Mouse (Mus musculus) ES-Bruce4 (cell line): ENCODE results near the gene Arhgef17. TPM values are rescaled to one million over a fixed set of nuclear protein-coding genes. Genes with fewer than 3 reads are reported as not detected.

Experiments used
- H3K27ac ChIP-seq: 2 replicates; pipeline ENCODE4 v1.5.1; 2012; ENCODE audit warnings: low read length, inconsistent platforms; ENCODE audit not compliant: insufficient read depth
- H3K27me3 ChIP-seq: 2 replicates; pipeline ENCODE4 v1.6.1; 2012; ENCODE audit warnings: mild to moderate bottlenecking, low read length, inconsistent platforms; ENCODE audit not compliant: control insufficient read depth, poor library complexity, insufficient read depth, severe bottlenecking
- H3K36me3 ChIP-seq: 2 replicates; pipeline ENCODE4 v1.6.1; 2012; ENCODE audit warnings: inconsistent platforms, mild to moderate bottlenecking, low read length, moderate library complexity; ENCODE audit not compliant: control insufficient read depth, poor library complexity, insufficient read depth, severe bottlenecking
- H3K4me1 ChIP-seq: one replicate; pipeline ENCODE4 v1.8.1; 2011; ENCODE audit warnings: low read length; ENCODE audit not compliant: control insufficient read depth, insufficient read depth
- H3K4me3 ChIP-seq: 2 replicates; pipeline ENCODE4 v1.5.1; 2011; ENCODE audit warnings: low read depth, mild to moderate bottlenecking, low read length
- H3K9ac ChIP-seq: 2 replicates; pipeline ENCODE4 v1.6.1; 2012; ENCODE audit warnings: low read depth, mild to moderate bottlenecking, inconsistent platforms; ENCODE audit not compliant: poor library complexity, severe bottlenecking
- H3K9me3 ChIP-seq: replicated peaks from 2 replicates; pipeline ENCODE4 v1.6.1; 2012; ENCODE audit warnings: mild to moderate bottlenecking, low read length, inconsistent platforms; ENCODE audit not compliant: control insufficient read depth, poor library complexity, insufficient read depth, severe bottlenecking
- CTCF ChIP-seq: IDR thresholded peaks from one replicate; pipeline ENCODE4 v1.8.1; 2011; ENCODE audit warnings: low read depth, low read length
- EP300 ChIP-seq: IDR thresholded peaks from 2 replicates; pipeline ENCODE4 v1.6.1; 2011; ENCODE audit warnings: low read depth, low read length; ENCODE audit not compliant: insufficient read depth
- POLR2A ChIP-seq: IDR thresholded peaks from one replicate; pipeline ENCODE4 v1.8.1; 2011; ENCODE audit warnings: low read length; ENCODE audit not compliant: insufficient read depth
- polyA plus RNA-seq: library from polyadenylated mRNA; stranded (reverse); fragments of >200 nt; gene quantifications from 2 replicates; pipeline ENCODE4 v1.2.4, GENCODE M21; 2011; ENCODE audit warnings: low read depth; ENCODE audit not compliant: missing spikeins, insufficient read depth, insufficient read length

Arhgef17 gene
- polyA plus RNA-seq, 1 experiment: 21.0 TPM

GRCm38 (mm10) chr7:100862828-100863638 is 68.9 kb downstream of the Arhgef17 start, which contains the start of gene Relt:
Relt (minus strand) TSS chr7:100863446.
- Histone ChIP-seq H3K36me3 (no peaks in the 10 kb centered on the region), H3K27ac (no peak within 1 kb of the TSS), H3K9ac (peak within 1 kb of the TSS; percentile 70), H3K9me3 (no peaks in the 10 kb centered on the region), H3K4me3 (peak within 1 kb of the TSS; percentile 75), H3K4me1 (peaks cover 6% of the 10 kb centered on the region), H3K27me3 (no peaks in the 10 kb centered on the region)
- TF ChIP-seq CTCF: peak; percentile 66
- TF ChIP-seq POLR2A: no peak
- TF ChIP-seq EP300: no peak

DNA sequence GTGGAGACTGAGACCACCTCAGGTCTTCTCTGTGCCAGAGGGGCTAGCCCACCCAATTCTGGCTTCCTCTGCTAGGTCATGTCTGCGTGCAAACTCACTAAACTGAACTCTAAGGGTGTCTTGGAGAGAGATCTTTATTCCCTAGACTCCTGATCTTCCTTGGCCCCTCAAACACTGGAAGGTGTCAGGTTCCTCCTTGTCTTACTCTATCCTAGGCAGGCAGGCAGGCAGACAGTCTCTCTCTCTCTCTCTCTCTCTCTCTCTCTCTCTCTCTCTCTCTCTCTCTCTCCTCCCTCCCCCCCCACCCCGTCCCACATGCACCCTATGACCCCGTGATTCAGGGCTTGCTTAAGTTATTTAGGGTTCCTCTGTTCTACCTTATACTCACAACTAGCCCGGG is 69.6 kb downstream of the Arhgef17 start:
- TF ChIP-seq EP300 (no peak), CTCF (no peak), POLR2A (no peak)
- Histone ChIP-seq H3K27me3 (no peaks in the 10 kb centered on the region), H3K9ac (peak overlapping the region; percentile 70), H3K27ac (no peak overlapping the region), H3K4me3 (peak overlapping the region; percentile 75), H3K4me1 (peaks cover 6% of the 10 kb centered on the region), H3K36me3 (no peaks in the 10 kb centered on the region), H3K9me3 (no peaks in the 10 kb centered on the region)

DNA sequence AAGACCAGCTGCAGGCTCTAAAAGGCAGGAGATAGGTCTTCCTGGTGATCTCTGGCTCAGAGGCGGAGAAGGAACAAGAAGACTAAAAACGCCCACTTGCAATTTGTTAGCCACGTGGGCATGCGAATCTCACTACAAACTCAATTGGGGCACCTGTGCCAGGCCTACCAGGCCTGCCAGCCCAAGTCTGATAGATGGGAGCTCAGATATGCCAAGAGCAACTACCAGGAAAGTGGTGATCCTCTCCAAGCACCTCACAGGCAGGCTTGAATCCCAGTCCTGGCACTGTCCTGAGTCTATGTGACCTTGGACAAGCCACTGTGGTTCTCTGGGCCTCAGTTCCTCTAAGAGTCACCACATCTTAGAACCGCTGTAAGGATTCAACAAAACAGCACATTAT is 70.7 kb downstream of the Arhgef17 start:
- Histone ChIP-seq H3K4me1 (peaks cover 6% of the 10 kb centered on the region), H3K9me3 (no peaks in the 10 kb centered on the region), H3K9ac (no peak overlapping the region), H3K27ac (no peak overlapping the region), H3K27me3 (no peaks in the 10 kb centered on the region), H3K36me3 (no peaks in the 10 kb centered on the region), H3K4me3 (no peak overlapping the region)
- TF ChIP-seq CTCF (no peak), EP300 (no peak), POLR2A (no peak)

- H3K9me3 ChIP-seq: no peaks in the 10 kb centered on the region
- no peak for TF ChIP-seq EP300
- TF ChIP-seq CTCF: no peak
- no peak for TF ChIP-seq POLR2A
- no peak overlapping the region for H3K4me3 ChIP-seq
- no peaks in the 10 kb centered on the region for H3K36me3 ChIP-seq
- no peaks in the 10 kb centered on the region for H3K27me3 ChIP-seq
- H3K4me1 ChIP-seq: peaks cover 6% of the 10 kb centered on the region
- H3K9ac ChIP-seq: no peak overlapping the region
- H3K27ac ChIP-seq: no peak overlapping the region
Observed at GRCm38 (mm10) chr7:100860450-100860849, 71.5 kb downstream of the Arhgef17 start.

GRCm38 (mm10) chr7:100855795-100856573 is 75.9 kb downstream of the Arhgef17 start:
- TF ChIP-seq EP300: no peak
- no peak for TF ChIP-seq POLR2A
- no peak for TF ChIP-seq CTCF
- Histone ChIP-seq H3K27ac (no peak overlapping the region), H3K9me3 (no peaks in the 10 kb centered on the region), H3K9ac (no peak overlapping the region), H3K27me3 (no peaks in the 10 kb centered on the region), H3K4me1 (peaks cover 8% of the 10 kb centered on the region), H3K4me3 (no peak overlapping the region), H3K36me3 (no peaks in the 10 kb centered on the region)

DNA sequence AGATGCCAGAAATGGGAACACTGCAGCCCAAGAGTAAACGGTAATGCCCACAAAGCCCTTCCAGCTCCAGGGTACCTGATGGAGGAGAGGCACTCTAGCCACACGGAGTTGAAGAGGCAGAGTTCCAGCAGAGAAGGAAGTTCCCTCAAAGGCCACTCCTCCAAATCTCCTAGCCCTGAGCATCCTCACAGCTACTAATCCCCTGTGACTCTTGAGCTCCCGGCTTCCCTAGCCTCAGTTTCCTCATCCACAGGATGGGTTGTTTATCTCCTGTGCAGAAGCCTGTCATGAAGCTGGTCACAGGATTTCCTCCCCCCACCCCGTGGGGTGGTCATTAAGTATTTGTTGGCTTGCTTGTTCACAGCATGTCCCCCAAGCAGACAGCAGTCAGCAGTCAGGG is 76.6 kb downstream of the Arhgef17 start:
- no peaks in the 10 kb centered on the region for H3K9me3 ChIP-seq
- peaks cover 8% of the 10 kb centered on the region for H3K4me1 ChIP-seq
- TF ChIP-seq POLR2A: no peak
- TF ChIP-seq EP300: no peak
- TF ChIP-seq CTCF: no peak
- no peak overlapping the region for H3K9ac ChIP-seq
- no peak overlapping the region for H3K27ac ChIP-seq
- H3K36me3 ChIP-seq: no peaks in the 10 kb centered on the region
- no peak overlapping the region for H3K4me3 ChIP-seq
- no peaks in the 10 kb centered on the region for H3K27me3 ChIP-seq
